Mouse (Mus musculus) cerebellum, postnatal 36 days (tissue): Measurements from ENCODE around the gene Gm20708.

ENCODE experiments used
- DNase-seq, 2 experiments: peaks; one replicate each; pipeline ENCODE4 v3.0.0; 2021 to 2022; ENCODE audit warnings: mixed read lengths in 2 of 2

The Gm20708 gene

GRCm38 (mm10) chr11:117809407-117810311 is at the start of gene Gm20708, which contains the start of gene Syngr2:
Gene Gm20708 (plus strand): TSS chr11:117809668.
Gene Syngr2 (plus strand): TSS chr11:117809668.
- peak in 1 of 2 experiments; percentile 29 for DNase-seq

- DNase-seq = no peak
Observed at GRCm38 (mm10) chr11:117760374-117761119, 48.9 kb upstream of the Gm20708 start.

GRCm38 (mm10) chr11:117761801-117762200 is 47.7 kb upstream of the Gm20708 start:
- DNase-seq = no peak

GRCm38 (mm10) chr11:117762246-117762645 is 47.2 kb upstream of the Gm20708 start:
- no peak for DNase-seq

- DNase-seq = no peak
Observed at GRCm38 (mm10) chr11:117764319-117764718, 45.1 kb upstream of the Gm20708 start.

GRCm38 (mm10) chr11:117765361-117765760 is 44.1 kb upstream of the Gm20708 start:
- DNase-seq = no peak

GRCm38 (mm10) chr11:117766275-117766674 is 43.2 kb upstream of the Gm20708 start:
- DNase-seq = no peak

- DNase-seq = no peak
Observed at GRCm38 (mm10) chr11:117768725-117769682, 40.5 kb upstream of the Gm20708 start.

GRCm38 (mm10) chr11:117769683-117770047 is 39.8 kb upstream of the Gm20708 start:
- DNase-seq = no peak

- no peak for DNase-seq
Observed at GRCm38 (mm10) chr11:117770407-117770806, 39.1 kb upstream of the Gm20708 start.

GRCm38 (mm10) chr11:117772352-117772751 is 37.1 kb upstream of the Gm20708 start:
- no peak for DNase-seq

- DNase-seq = no peak
Observed at GRCm38 (mm10) chr11:117774925-117775324, 34.5 kb upstream of the Gm20708 start.

- DNase-seq = no peak
Observed at GRCm38 (mm10) chr11:117775540-117775939, 33.9 kb upstream of the Gm20708 start.

- no peak for DNase-seq
Observed at GRCm38 (mm10) chr11:117776085-117776792, 33.2 kb upstream of the Gm20708 start.

GRCm38 (mm10) chr11:117777111-117777510 is 32.4 kb upstream of the Gm20708 start:
- DNase-seq = no peak

- DNase-seq = no peak
Observed at GRCm38 (mm10) chr11:117778031-117778430, 31.4 kb upstream of the Gm20708 start.

- no peak for DNase-seq
Observed at GRCm38 (mm10) chr11:117778851-117779433, 30.5 kb upstream of the Gm20708 start.

GRCm38 (mm10) chr11:117779434-117780198 is 29.9 kb upstream of the Gm20708 start:
- DNase-seq = no peak

- no peak for DNase-seq
Observed at GRCm38 (mm10) chr11:117780199-117780515, 29.3 kb upstream of the Gm20708 start.

GRCm38 (mm10) chr11:117780582-117781111 is 28.8 kb upstream of the Gm20708 start:
- DNase-seq = peak in 1 of 2 experiments; percentile 42
